Mouse (Mus musculus): Measurements from ENCODE around the gene Tbc1d10a.
A peak's percentile ranks its signal among the peaks of the same experiment; 100 is the strongest.
"Not testable (repeated sequence)": the region's sequence is repeated elsewhere in the genome, so short reads cannot be mapped to it uniquely, and the experiment has no call there.

The Tbc1d10a gene

DNA sequence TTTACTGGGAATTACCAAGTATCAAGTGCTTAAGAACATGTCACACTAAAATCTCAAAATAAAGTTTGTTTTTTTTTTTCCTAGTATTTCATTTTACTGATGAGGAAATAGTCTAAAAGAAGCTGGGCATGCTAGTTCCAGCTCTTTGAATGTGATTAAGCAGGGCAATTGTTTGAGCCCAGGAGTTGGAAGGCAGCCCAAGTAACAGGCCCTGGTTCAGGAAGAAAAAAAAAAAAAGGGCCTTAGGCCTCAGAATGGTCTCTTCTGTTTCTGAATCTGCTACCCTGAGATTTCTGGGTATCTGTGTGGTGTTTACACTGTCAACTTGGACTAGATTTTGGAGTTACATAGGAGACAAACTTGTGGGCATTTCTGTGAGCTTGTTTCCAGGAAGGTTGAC, 3.1 kb upstream of the Tbc1d10a start:
- peak; percentile 77 for DNase-seq (ENCODE audit: inconsistent ontology term)

DNA sequence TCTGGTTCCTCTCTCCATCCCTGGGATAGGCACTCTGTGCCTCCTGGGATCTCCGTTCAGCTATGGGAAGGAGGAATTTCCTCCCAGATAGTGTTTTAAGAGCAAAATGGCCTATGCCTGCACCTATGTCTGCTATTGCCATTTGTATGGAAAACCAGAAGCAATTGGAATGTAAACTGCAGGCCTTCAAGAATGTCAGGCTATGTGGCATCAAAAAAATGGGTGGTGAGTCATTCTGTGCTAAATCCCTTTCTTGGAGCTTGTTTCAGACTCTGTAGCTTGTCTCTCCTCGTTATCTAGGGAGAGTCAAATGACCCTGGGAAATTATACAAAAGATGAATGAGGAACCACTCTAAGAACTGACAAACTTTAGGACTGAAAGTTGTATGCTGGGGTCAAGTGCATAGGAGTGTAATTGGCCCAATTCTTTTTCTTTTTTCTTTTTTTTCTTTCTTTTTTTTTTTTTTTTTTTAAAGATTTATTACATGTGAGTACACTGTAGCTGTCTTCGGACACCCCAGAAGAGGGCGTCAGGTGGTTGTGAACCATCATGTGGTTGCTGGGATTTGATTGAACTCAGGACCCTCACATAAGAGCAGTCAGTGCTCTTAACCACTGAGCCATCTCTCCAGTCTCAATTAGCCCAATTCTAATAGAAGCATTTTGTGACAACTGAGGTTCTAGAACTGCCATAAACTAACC, 2.2 kb upstream of the Tbc1d10a start:
- DNase-seq (ENCODE audit: inconsistent ontology term): peak; percentile 81

DNA sequence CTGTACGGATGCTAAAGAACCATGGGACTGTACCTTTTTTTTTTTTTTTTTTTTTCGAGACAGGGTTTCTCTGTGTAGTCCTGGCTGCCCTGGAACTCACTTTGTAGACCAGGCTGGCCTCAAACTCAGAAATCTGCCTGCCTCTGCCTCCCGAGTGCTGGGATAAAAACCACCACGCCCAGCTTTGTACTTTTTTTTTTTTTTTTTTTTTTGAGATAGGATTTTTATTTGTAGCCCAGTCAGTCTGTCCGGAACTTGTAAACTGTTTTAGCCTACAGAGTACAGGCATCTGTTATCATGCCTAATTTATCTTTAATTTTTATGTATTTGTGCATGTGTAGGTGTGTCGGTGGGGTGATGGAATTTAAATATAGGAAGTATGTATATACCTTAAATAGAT, 1.1 kb upstream of the Tbc1d10a start:
- not testable (repeated sequence) for DNase-seq (ENCODE audit: inconsistent ontology term)

DNA sequence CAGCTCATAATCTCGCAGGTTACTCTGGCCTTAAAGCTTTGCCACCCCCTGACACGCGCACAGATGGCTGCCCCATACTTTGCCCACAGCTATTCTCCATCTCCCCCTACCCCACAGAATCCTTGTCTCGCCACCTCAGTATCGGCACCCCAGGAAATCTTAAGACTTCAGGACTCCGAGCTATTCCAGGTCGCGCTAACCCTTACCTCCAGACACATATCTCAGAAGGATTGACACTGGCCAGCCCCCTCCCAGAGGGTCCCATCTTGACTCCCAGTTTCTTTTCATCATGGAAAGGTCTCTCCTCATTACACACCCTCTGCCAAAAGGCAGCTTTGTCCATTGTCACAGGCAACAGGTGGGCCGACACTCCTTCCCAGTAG, 720 bp downstream of the Tbc1d10a start:
- no peak for DNase-seq (ENCODE audit: inconsistent ontology term)

DNA sequence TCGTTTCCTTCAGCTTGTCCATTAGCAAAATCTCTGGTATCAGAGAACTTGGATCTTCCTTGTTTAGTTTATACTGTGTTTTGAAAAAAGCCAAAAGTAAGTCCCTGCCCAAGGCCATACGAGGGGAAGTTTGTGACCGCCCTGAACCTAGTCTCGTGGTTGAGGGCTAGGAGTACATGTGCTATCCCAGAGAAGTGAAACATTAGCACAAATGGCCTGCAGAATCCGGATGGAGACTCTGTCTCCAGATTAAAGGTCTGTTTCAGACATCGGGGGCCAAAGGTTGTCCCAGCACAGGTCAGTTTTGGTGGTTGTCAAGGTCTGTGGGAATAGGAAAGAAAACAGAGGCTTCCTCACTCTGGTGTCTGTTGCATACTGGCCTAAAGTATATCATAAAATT, 2.6 kb downstream of the Tbc1d10a start:
- no peak for DNase-seq (ENCODE audit: inconsistent ontology term)

DNA sequence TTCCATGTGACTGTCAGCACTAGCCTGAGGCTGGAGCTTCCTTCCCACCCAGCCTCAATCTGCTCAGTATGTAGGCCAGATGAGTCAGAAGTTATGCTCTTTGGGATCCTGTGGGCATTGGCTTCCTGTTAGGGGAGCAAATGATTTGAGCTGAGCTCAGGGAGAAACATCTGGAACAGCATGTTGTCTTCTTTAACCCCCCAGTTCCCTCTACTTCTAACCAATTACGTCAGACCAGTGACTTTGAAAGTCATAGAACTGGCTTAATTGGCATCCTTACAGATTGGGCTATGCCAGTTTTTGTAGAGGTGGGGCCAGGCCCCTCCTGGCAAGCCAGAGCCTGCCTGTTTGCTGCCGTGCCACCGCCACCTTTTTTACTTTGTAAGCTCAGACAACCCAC, 4.1 kb downstream of the Tbc1d10a start:
- DNase-seq (ENCODE audit: inconsistent ontology term): peak; percentile 64

DNA sequence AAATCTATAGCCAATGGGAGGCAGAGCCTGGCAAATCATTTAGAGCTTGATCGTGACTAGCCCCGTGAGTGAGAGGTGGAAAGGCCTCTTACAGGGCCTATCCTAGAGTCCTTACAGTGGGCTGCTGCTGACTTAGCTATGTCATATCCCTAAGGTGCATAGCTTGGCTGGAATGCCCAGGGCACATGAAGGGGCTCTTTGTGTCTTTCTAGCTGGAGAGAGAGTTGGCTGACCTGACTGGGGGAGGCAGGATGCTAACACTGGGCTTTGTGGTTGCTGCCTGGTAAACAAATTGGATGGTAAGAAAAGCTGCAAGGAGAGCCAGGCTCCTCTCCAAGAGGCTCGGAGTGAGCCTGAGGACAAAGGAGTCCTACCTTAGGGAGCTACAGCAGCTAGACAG, 6.2 kb downstream of the Tbc1d10a start:
- DNase-seq (ENCODE audit: inconsistent ontology term): no peak

DNA sequence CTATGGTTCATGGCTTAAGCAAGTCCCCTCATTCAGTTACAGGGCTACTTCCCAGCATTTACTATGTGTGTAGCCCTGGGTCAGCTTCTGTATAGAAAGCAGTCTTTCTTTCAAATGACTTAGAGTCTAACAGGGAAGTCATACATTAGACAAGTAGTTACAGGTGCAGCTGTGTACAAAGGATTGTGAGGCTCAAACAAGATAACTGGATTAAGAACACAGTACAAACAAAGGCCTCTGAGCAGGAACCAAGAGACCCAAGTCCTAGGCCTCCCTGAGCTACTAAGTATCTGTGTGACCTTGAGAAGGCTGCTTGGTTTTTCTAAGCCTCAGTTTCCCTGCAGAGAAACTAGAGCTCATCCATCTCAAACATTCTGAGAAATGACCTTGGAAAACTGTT, 6.8 kb downstream of the Tbc1d10a start:
- no peak for DNase-seq (ENCODE audit: inconsistent ontology term)

DNA sequence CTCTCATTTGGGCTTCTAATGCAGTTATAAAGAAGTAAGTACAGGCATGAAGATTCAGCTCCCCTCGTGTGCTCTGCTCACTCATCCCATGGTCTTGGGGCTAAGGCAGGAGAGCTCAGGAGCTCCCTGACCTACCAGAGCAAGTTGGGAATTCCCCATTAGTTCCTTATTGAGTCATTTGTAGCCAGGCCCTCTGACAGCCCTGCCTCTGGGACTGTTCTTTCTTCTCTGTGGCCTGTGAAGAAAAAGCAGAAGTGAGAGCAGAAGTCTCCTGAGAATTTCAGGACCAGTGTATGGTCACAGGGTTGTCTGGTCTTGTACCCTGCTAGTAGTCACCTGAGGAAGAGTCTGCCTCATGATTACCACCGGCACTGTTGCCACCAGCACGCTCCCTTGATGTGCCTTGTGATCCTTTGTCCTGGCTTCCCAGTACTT, 9.0 kb downstream of the Tbc1d10a start:
- DNase-seq (ENCODE audit: inconsistent ontology term): no peak

DNA sequence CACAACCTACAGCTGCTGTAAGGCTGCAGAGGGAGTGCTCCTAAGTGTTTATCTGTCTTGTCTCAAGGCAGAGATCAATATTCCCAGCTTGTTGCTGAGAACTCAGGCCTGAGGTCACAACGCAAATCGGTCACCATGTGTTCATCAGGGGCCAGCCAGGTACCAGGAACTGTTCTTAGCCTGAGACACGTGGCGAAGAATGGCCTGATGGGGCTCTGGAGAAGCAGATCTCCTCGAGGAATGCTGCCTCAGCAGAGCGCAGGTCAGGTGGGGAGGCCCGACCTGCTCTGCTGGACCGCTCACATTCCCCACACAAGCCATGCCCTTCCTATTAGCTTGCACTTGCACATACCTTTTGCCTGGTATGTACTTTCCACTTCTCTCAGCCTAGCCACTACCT, 10.0 kb downstream of the Tbc1d10a start:
- no peak for DNase-seq (ENCODE audit: inconsistent ontology term)

DNA sequence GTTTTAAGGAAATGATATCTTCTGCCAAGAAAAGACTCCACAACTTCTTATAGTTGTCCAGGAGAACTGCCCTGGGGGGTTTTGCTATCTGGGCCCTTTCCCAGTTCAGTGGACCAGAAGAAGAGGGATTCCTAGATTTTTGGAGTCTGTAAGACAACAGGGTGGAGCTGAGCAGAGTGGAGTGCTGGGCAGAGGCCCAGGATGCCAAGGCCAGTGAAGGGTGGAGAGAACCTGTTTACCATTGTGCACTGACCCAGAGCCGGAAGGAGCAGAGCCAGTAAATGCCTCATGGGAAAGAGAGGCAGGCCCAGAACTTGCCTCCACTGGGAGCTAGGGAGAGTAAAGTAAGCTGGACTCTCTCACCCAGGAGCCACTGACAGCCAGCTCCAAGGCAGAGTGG, 11.1 kb downstream of the Tbc1d10a start:
- DNase-seq (ENCODE audit: inconsistent ontology term): peak; percentile 70

DNA sequence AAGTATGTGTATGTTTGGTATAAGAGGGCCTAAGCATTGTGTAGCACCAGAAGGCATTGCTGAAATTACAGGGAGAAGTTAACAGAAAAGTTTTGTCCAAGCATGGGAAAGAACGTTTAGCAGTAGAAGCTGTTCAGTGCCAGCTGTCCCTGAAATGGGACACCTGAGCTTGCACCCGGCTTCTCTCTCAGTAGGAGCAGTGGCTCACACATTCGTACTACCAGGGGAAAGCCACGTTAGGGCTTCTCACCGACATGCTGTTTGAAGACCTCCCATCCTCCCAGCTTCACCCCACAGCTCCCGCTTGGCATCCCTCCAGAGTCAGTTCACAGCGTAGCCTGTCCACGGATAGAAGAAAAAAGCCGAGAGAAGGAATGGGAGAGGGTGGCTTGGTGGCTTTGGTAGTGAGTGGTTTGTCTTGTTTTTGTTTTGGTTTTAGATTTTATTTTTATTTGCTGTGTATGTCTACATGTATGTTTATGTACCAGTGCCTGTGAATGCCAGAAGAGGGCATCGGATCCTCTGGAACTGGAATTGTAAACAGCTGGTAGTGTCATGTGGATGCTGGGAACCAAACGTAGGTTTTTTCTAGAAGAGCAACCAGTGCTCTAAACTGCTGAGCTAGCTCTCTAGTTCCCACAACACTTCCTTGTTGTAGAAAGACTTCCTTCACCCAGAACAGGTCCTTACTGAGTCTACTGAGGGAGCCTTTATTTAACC, 15.6 kb downstream of the Tbc1d10a start:
- no peak for DNase-seq (ENCODE audit: inconsistent ontology term)

DNA sequence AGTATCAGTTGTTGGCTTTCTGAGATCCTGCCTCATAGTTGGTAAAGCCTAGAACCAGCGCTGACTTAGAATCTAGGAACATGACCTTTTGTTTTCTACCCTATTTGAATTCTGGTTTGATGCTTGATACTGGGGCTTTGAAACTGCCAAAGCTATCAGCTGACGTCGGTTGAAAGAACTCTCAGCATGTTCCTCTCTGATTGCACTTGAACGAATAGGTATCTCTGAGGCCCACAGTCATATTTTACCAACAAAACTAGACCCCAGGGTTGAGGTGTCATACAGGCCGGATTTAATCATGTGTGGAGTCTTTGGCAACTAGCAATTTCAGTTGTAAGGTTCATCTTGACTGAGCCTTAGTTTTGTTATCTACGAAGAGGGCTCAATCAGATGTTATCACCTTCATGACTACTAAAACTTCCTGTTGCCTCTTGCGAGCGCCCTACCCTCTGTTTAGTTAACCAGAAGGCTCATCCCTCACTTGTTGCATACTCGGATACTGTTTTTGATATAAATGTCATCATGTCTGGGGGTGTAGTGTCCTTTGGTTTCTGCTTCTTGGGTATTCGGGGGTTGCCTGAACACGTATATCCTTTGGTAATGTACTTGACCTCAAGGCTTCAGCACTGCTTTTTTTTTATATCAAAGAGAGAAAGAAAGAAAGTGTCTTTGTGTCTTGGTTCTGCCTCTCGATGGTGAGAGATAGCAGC, 16.6 kb downstream of the Tbc1d10a start:
- no peak for DNase-seq (ENCODE audit: inconsistent ontology term)

DNA sequence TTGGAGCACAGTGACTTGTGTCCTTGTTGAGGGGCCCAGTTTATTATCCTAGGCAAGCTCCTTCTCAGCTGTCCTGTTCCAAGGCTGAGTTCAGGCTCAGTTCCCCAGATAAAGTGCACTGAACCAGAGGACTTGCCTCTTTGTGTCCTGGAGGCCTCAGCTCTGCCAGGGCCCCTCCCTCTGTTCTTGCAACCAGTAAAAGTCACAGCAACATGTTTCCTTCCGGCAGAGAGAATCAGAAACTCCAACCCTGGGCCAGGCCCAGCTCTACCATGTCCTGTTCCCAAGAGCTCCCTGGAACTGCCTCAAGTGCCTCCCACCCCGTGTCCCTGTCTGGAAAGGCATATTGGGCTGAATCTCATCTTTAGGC, 17.1 kb downstream of the Tbc1d10a start:
- no peak for DNase-seq (ENCODE audit: inconsistent ontology term)

DNA sequence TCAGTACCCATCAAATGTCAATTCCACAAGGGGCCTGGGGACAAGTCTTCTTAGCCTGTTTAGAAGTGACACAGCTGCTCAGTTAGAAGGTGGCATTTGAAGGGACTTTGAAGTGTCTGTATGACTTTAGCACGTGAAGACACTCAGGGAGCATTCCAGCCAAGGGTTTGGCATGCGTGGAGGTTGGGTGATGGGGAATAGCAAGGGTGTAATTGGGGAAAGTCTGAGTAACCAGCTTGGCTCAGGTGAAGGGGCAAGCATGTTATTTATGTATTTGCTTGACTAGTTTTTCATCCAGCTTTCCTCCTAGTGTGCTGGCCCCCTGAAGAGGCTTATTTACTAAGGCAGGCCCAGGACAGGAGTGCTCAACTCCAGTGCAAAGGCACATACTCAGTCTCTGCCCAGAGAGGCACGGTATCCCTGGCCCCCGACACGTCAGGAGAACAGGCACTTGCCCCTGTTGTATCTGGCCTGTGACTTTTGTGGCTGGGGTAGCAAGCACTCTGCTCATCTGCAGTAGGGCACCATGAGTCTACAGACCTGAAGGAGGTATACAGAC, 18.6 kb downstream of the Tbc1d10a start:
- DNase-seq (ENCODE audit: inconsistent ontology term): no peak

DNA sequence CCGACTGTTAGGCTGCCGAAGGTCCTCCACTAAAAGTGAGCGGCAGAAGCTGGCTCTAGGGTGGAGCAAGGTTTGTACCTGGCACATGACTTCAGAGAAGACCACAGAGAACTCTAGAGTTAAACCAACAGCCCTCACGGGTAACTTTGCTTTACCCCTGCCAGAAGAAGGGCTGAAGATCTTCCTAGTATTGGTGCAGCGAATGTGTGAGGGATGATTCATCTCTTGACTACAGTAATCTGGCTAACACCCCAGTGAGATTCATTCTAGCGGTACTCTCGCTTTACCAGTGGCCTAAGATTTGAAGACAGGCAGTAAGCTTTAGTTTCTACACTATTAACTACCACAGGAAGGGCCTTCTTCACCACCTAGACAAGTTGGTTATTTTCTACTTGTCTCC, 19.4 kb downstream of the Tbc1d10a start:
- DNase-seq (ENCODE audit: inconsistent ontology term): no peak

DNA sequence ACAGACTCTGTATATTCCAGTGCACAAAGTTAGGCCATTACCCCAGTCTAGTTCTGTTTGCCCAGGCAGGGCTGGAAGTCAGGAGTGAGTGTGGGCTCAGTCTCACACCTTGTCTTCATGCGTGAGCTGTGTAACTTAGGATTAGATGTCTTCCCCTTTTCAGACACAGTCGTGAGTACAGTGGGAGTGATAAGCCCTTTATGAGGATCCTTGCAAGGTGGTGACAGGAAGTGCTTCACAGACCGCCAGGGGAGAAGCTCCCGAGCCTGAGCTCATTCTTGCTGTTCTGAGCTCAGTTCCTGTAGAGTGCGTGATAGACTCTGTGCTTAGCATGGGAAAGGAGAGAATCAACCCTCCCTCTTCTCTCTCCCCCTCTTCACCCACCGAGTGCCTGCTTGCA, 20.0 kb downstream of the Tbc1d10a start:
- no peak for DNase-seq (ENCODE audit: inconsistent ontology term)

DNA sequence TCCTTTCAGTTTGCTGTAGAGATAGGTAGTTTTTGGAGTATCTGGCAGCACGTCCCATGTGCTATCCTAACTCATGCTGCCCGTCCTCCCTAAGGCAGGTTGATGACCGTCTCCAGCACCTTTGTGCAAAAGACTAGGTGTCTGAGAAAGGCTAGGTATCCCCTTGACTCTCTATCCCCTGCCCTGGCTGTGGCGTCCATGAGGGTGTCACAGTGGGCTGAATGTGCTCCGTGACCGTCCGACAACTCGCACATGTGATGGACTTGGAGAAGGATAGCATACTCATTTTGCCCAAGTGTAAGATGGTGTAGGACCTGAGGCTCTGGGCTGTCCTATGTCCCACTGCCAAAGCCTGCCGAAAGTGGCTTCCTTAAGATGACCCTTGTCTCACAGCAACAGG, 21.1 kb downstream of the Tbc1d10a start:
- DNase-seq (ENCODE audit: inconsistent ontology term): no peak

DNA sequence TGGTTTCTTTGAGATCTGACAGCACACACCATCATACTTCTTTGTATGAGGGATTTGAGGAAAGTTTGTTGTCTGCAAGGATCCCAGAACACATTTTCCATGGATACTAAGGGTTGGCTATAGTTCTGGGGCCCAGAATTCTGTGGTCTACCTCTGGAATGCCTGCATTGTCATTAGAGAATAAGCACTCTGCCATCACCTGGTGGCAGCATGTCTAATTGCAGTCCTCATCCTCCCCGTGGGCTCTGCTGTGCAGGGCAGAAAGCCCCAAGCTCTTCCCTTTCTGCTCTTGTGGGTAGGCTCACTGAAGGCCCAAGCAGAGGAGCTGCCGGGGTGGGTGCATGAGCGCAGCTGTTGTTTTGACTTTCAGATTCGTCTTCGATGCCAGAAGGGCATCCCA, 23.0 kb downstream of the Tbc1d10a start:
- DNase-seq (ENCODE audit: inconsistent ontology term): no peak

DNA sequence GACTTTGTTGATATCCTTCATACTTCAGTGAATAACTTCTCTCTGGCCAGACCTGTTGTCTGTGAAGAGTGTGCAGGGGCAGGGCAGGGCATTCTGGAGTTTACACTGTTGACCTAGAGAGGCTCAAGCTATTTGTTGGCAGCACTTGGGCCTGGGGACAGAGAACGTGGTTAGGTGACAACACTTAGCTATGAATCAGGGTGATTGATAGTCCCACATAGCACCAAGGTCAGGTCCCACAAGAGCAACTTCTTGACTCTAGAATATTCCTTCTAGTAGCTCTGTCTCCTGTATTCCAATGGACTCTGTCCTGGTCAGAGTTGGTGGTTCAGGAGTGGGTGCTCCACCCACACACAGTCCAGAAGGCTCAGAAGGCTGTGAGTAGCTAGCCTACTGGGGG, 24.2 kb downstream of the Tbc1d10a start:
- DNase-seq (ENCODE audit: inconsistent ontology term): no peak

DNA sequence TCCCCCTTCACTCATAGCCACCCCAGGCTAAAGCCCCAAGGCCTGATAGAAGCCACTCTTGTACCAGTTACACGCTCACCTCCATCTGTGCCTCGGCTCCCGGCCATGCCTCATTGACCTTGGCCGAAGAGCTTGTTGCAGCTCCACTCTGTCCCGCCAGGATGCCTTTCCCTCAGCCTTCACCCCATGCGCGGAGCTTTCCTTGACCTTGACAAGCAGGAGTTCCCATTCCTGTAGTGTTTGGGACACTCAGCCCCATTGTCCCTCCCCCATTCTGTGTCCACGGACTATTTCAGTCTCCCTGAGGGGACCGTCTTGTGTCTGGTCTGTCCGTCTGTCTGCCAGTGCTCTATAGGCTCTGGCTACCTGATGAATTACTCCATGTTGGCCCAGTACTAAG, 26.5 kb downstream of the Tbc1d10a start:
- no peak for DNase-seq (ENCODE audit: inconsistent ontology term)

DNA sequence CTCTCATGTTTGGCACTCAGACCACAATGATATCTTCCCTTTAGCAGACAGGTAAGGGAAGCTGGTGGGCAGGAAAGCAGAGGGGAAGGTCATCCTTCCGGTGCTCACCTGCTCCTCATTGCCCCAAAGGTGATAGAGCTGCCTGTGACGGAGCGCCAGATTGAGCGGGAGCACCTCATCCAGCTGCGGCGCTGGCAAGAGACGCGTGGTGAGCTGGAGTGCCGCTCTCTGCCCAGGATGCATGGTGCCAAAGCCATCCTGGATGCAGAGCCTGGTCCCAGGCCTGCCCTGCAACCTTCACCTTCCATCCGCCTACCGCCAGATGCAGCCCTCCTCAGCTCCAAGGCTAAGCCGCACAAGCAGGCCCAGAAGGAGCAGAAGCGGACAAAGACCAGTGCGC, 28.0 kb downstream of the Tbc1d10a start:
- DNase-seq (ENCODE audit: inconsistent ontology term): no peak

DNA sequence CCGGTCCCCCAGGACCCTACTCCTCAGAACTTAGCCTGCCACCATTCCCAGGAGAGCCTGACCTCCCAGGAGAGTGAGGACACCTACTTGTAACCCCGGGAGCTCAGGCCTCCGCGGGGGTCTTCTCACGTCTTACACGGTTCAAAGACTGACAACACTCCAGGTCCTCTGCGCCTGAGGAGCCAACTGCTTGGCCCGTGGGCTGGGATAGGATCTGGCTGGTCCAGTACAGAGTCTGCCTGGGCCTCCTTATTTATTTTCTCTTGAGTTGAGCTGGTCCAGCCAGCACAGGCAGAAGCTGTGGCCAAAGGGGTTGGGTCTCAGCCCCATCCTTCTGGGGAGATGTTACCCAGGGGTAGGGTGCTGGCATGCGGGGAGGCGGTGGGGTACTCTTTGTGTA, 28.5 kb downstream of the Tbc1d10a start:
- DNase-seq (ENCODE audit: inconsistent ontology term): no peak
